Mouse (Mus musculus) gastrocnemius, postnatal 36 days (tissue): ENCODE data around the gene Camk2d. TPM values are rescaled to one million over a fixed set of nuclear protein-coding genes. Genes with fewer than 3 reads are reported as not detected.

Experiments
- DNase-seq, 2 experiments: peaks; one replicate each; pipeline ENCODE4 v3.0.0; 2022
- intact Hi-C: fragments of 180-260 bp; cut with DNase I; formaldehyde crosslinking; loops from one replicate; pipeline ENCODE4 v1.15.1; 2025
- total RNA-seq, 2 experiments: library from RNA; stranded (reverse); gene quantifications; 2 replicates each; pipeline ENCODE4 v1.2.3; 2021

The Camk2d gene
- total RNA-seq, 2 experiments from 2014 or later: 57.7 to 70.2 TPM

DNA sequence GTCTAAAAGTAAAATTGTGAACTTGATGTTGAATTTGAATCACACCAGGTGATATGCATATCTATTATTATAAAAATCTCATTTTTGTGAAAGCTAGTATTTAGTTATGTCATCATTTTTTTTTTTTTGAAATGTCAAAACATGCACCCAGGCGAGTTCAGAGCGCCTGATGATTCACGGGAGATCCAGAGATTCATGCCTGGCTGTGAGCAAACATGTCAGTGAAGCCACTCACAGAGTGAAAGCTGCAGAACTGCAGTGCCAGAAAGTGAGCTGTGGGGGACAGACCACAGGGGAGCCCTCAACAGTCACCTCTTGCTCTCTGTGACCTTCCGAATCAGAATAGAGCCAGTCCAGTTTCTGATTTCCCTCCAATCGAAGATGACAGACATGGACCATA, 84.9 kb downstream of the Camk2d start:
- intact Hi-C loops: no loop called here
- DNase-seq: no peak

DNA sequence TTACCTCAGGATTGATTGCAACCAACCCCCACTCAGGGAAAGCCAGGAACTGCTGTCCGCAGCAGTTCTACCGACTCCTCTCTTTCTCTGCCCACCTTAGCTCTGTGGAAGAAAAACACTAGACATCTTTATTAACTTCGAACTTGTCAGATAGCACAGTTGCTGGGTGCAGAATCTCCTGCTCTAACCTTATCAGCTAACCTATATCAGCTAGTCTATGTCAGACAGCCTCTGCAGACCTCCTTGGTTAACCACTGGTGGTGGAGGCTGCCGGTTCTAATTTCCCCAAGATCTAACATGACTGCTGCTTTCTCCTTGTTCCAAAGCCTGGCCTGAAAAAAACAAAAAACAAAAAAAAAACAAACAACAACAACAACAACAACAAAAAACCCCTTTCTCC, 85.9 kb downstream of the Camk2d start:
- DNase-seq: no peak
- intact Hi-C loops: no loop called here

DNA sequence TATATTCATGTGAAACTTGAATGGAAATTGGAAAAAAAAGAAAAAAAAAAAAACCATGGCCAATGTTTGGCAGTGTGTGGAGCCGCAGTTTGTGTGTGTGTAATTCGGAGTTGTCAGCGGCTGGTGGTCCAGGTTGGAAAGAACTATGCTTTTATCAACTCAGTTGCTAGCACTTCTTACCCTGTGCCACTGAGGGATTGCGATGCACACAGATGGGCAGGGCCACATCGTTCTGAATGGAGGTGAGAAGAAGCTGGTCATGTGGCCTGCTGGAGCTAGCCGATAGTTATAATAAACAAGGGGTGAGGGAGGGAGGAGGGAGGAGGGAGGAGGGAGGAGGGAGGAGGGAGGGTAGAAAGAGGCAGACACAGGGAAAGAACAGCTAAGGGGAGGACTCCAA, 89.3 kb downstream of the Camk2d start:
- no peak for DNase-seq
- intact Hi-C loops: no loop called here

DNA sequence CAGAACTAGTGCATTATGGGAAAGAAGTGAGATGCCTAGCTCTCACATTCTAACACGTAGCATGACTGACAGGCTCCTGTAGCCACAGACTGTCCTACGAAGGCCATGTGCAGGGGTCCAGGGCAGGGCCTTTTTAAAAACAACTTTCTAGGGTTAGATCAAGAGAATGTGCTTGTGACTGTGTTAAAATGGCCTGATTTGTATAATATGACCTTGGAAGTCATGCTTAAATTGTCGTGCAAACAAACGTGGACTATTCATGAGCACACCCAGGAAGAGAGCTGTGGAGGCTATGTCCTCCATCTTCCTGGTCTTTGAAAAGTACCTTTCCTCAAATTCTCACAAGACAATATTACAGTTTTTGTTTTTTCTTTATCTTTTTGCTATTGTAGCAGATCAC, 91.0 kb downstream of the Camk2d start:
- DNase-seq: no peak
- intact Hi-C loops: no loop called here

DNA sequence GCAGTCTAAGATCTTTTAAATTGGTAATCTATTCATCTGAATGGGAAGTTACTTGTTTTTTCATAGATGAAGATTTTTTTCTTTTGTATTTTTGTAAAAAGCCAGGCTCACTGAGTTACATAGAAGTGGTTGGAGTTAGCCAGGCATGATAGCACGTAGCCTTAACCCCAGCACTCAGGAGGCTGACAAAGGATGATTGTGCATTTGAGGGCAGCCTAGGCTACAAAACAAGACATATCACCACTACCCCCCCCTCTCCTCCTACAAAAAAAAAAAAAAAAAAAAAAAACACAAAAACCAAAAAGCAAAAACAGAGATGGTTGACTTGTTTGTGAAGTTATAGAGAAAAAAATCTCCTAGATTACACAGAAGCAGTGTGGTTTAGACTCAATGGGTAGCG, 92.4 kb downstream of the Camk2d start:
- DNase-seq: no peak
- intact Hi-C loops: no loop called here

DNA sequence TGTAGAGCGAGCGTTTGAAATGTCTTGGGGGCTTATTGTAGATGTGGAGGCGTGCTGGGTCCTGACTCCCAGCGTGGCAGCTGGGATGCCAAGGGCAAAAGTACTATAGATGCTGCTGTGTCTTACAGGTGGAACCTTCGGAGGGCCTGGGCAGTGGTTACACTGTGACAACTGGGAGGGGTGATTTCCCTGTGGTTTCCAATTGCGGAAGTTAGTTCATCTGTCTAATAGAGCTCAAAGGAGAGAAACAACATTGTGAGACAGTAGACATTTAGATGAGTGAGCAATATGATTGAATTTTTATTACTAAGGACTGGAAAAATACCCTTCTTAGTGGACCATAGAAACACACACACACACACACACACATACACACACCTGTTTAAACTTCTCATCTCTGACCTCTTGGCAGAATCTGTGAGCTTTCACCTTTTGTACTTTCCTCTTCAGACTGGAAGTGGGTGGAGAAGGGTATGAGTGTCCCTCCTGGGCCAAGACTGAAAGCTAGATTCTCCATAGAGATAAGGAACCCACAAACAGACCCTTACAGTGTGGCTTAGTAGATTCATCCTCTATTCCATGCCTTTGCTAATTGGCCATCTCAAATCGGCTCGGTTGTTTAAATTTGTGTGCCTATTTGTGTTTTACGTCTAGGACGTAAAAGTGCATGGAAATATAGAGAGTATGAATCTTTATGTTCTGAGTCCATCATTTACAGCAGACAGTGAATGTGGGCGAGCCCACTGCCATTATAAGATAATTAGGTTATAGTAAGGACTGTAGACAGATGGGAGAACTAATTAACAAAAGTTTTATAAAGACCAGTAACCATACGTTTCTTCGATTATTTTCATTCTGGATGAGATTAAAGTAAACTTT, 94.8 kb downstream of the Camk2d start:
- intact Hi-C loops: no loop called here
- DNase-seq: no peak

DNA sequence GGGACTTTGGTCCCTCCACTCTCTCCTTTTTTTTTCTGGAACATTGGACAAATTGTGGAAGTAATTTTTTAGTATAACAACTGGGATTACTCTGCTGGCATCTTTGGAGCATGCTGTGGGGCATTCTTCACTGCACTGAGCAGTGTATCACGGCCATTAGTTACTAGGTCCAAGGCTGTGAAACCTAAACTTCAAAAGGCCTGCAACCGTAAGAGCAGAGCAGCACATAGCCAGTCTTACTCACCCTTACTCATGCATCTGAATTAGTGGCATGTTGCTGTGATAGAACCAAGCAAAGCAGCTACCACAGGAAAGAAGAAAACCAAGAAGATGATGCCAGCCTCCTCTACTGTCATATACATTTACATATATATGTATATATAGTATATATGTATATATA, 95.5 kb downstream of the Camk2d start:
- intact Hi-C loops: no loop called here
- no peak for DNase-seq

DNA sequence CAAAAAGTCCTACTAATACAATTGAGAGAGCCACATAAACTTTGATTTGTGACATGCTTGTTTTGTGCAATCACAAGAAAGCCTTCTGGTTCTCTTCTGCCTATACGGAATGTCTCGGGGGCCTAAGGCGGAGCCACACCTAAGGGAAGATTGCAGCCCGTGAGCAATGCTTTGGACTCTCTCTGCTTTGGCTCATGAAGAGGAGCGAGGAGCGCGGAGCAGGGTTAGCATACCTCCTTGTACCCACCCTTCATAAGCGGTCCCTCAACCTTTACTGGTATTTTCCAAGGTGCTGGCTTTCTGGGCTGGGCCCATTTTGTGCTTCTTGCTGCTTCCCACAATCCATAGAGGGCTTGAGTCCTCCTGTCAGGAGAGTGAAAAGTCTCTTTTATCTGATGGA, 96.7 kb downstream of the Camk2d start:
- no peak for DNase-seq
- intact Hi-C loops: no loop called here

DNA sequence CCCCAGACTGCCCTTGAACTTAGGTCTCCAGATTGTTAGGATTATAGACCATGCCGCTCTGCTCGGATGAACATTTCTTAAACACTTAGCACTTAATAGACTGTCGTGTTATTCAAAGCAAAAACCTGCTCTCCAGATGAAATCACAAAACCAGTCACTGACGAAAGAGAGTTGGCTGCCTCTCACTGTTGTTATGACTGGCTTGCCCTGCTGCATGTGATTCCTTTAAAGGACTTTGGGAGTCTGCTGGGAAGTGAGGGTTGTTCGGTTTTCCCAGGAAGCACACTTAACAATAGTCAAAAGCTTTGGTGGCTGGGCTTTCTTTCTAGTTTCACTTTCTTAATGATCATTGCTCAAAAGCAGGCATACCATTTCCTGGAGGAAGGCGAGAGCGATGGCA, 97.2 kb downstream of the Camk2d start:
- intact Hi-C loops: no loop called here
- peak; percentile 15 to 18 for DNase-seq

DNA sequence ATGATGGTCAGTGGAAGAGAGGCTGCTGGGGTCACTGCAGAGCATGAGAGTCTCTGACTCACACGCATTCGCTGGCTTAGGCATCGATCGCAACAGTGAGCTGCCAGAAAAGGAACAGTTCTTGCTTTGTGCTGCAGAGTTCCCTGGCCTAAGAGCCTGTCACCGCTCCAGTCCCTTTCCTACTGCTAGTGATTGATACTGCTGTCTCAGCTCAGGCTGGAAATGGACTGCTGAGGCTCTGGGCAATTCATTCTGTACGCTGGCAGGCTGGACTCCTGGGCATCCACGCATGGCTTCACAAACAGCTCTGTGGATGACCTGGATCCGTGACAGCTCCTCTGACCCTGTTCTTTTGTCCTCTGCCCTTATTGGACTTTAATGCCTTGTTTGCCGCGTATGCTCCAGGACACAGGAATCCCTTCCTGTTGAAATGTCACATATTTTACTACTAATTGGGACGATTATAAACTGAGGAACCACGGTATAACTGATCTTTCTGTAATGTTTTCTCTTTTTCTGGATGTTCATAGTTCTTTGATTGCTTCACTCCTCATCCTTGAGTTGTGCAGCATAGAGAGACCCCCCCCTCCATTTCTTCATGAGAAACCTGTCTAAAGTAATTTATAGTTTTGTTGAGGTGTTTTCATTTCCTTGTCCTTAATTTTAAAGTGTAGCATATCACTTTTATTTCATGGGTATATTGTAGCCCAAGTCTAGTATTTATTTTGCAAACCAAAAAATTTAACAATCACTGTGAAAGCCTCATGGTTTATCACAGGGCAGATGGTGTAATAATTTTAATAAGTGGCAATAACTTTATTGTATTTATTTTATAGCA, 99.6 kb downstream of the Camk2d start:
- intact Hi-C loops: loop anchor here (2.0 kb wide), 1 partner anchor 99 kb away; the partner anchor contains the start of gene Camk2d

DNA sequence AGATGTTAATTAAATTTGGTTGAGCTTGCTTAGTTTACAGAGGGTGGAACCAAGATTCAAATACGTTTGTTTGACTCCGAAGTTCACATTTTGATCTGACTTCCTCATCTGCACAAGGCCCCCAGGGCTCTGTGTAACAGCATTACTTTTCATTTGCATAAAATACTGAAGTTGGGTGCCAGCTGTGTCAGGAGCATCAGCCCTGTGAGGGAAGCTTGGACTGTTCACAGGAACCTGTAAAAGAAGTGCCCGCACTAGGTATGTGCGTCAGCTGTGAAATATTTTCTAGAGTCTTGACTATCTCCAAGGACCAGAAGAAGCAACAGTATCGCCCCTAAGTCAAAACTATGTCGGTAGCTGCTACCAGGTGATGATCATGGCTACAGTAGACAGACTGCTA, 100.5 kb downstream of the Camk2d start:
- intact Hi-C loops: no loop called here
- no peak for DNase-seq

More for the DNA sequence above, 99.6 kb downstream of the Camk2d start:
- DNase-seq: peak; percentile 69 to 77

DNA sequence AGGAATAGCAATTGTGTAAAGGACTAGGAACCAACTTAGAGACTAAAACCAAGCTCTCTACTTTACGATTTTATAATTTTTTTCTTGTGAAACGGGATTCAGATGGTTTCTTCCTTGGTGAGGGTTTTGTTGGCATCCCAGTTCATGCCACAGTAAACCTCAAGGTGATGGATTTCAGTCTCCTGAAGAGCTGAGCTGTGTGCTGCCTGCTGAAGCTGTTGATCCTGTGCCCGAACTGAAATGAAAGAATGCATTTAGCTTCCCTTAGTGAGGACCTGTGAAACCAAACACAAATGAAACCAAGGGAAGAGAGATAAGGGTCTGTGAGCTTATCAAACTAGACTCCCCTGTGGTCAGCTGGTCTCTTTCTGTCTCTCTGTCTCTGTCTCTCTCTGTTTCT, 103.6 kb downstream of the Camk2d start:
- no peak for DNase-seq
- intact Hi-C loops: no loop called here

DNA sequence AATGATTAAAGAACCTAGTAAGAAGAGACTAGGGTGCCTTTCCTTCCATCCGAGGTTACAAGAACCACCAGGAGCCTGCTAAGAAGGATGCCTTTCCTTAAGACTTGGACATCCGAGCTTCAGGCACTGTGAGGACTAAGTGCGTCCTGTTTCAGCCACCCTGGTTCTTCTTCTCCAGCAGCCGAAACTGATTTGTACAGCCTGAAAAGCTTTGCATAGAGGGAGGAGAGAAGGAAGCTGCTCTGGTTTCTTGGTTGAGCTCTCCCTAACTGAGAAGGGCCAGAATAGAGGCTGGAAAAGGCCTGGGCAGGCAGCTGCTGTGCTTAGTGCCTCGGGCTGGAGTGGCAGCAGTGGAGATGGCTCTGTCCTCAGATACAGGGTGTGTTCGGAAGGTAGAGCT, 105.0 kb downstream of the Camk2d start:
- intact Hi-C loops: no loop called here
- no peak for DNase-seq

DNA sequence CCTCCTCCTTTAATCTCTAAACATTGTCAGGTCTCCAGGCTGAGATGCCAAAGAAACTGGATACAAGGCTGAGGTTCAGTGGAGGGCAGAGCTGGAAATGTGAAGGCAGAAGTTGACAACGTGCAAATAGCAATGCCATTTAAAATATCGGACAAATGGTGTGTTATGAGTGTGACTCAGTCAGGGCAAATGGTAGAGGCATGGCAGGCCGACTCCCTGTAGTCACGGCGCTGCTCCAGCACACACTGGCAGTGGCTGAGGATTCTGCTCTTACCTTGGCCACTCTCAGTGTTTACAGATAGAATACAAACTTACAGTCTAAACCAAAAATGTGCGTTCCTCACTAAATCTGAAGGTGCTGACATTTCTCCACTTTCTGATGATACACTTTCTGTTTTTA, 105.5 kb downstream of the Camk2d start:
- no peak for DNase-seq
- intact Hi-C loops: no loop called here

DNA sequence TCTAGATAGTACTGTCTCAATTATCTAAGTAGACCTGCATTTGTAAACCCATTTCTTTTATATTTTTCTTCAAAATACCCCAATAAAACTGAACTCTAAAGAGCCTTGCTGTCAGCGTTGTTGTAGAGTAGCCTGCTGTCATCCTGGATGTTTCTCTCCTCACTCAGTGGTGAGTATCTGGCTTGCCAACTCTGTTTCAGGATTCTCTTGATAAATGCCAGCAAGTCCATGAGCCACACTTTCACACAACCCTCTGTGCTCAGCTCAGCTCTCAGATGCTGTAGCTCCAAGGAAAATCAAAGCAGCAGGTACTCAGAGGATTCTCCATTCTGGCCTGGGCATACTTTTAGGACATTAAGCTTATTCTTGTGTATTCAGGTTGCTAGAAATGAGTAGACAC, 109.4 kb downstream of the Camk2d start:
- no peak for DNase-seq
- intact Hi-C loops: no loop called here

DNA sequence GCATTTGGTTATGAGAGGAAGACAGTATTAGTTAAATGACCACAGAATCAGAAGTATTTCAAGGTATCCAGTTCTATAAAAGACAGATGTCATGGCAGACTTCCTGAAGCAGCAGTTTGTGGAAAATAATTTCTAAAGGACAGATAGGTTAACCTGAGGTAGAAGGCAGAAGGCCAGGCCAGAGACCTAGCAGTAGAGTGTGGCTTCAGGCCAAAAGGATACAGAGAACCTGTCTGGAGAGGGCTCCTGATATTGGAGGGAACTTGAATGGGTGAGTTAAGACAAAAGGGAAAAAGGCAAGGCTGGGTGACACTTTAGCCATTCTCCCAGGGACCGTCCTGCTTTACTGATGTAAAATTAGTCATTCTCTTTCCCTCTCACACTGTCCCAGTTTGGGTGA, 118.2 kb downstream of the Camk2d start:
- intact Hi-C loops: no loop called here
- DNase-seq: no peak

DNA sequence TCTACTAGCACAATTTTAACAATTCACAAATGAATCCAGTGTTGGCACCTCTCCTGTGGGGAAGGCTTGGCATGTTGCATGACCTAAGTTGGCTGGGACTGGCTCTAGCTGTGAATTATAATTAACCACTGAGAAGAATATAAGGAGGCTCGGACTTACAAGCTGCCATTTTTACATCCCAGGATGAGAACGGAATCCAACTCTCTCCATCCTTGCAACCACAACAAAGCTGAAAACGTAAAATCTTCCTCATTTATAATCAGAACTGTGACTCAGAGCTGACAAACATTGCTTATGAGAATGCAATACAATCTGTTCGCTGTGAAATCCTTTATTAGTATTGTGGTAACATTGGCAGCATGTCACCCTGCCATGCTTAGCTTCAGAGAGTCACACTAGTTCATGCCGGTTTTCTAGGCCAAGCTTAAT, 126.9 kb downstream of the Camk2d start:
- DNase-seq: no peak
- intact Hi-C loops: no loop called here

DNA sequence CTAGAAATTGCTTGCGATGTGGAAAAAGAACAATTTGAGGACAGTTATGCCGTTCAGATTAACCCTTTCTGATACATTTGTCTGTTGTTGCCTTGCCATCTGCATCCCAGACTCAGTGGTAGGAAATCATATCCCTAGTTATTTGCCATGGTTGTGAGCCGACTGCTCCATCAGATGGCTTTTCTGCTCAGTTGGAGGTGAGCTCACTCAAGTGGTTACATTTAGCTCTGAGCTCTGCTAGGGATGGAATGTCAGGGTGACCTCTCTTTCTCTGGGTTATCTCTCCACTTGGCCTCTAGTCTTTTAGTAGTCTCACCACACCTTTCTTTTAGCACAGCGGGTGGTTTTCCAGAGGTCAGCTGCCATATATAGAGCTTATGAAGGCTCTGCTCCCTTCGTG, 127.4 kb downstream of the Camk2d start:
- intact Hi-C loops: no loop called here
- no peak for DNase-seq

DNA sequence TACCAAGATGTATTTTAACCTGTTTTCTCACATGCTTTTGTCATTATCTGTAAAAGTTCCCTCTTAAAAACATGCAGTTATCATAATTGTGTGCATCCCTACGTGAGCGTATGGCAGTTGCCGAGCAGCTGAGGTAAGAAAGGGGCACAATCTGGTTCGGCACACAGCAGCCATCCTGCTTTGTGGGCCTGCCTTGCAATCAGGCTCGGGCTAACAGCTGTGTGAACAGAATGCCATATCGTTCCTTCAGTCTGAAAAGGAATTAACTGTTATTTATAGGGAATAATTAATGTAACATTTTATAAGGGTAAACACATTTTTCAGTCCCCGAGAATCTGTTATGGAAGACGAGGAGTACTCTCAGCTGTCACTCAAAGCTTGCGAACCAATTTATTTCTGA, 129.5 kb downstream of the Camk2d start:
- intact Hi-C loops: no loop called here
- DNase-seq: no peak

DNA sequence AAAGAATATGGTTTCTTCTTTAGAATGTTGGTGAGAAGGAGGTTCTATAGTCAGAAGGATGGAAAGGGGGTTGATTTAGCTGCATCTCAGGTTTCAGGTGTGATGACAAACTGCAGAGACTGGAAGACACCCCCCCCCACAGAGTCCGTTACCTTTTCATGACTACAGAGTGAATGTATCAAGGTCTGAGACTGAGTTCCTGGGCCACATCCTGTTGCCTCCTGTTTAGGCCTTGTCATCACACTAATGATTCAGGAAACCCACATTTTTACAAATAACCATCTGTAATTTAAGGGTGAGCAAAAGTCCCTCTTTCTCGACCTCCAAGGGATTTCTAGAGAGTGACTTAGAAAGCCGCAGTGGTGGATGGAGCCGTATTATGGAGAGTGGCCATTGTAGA, 131.3 kb downstream of the Camk2d start:
- intact Hi-C loops: no loop called here
- no peak for DNase-seq

DNA sequence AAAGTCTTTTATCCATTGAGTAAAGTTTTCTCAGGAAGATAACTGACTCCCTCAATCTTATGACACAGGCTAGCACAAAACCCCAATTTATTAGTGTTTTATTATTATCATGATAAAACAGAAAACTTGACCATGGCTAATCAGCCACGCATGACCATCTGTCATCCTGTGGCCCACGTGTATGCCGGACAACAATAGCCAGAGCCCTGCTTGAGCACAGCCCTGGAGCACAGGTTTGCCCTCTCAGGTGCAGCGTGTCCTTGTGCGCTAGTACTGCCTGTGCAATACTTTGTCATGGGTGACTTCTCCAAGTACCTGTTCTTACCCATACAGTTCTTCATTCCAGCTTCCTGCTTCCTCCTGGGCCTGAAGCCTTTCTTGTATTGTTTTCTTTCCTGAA, 134.3 kb downstream of the Camk2d start:
- intact Hi-C loops: no loop called here
- no peak for DNase-seq

DNA sequence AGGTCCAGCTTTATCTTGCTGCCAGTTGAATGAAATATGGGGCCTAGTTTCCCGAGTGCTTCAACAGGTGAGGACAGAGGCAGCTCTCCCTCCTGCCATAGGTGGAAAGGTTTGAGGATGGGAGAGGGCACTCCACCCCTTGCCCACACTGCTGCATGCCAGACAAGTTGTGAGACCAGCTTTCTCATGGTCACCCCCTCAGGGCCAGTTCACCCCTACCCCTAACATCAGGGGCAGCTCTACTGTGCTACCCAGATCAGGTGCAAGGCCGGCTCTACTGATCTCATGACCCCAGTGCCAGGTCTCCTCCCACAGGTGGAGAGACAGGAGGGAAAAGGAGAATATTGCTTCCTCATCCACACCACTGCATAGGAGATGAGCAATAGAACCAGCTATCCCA, 136.2 kb downstream of the Camk2d start:
- intact Hi-C loops: no loop called here
- no peak for DNase-seq
